Mouse (Mus musculus) telencephalon, adult 2 months (tissue): ENCODE measurements around the gene Rims1.

Source experiments
- DNase-seq: peaks from one replicate; pipeline ENCODE4 v3.0.0-alpha.2; 2011; ENCODE audit warnings: low read depth, low spot score

Gene Rims1

DNA sequence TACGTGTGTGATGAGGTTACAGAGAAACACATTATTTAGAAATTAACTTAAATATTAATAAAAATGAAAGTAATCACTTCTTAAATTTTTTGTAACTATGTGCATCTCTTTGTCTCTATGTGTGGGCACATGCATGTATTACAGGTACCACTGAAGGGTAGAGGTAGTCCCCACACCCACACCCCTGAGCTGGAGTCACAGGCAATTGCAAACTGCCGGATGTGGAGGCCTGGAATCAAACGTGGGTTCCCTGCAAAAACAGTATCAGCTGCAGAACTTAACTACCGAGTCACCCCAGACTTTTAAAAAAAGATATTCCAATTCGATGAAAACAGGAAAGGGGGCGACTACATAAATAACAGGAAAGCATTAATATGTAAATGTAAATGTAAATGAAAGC is 428.7 kb downstream of the Rims1 start:
- peak; percentile 17 for DNase-seq

DNA sequence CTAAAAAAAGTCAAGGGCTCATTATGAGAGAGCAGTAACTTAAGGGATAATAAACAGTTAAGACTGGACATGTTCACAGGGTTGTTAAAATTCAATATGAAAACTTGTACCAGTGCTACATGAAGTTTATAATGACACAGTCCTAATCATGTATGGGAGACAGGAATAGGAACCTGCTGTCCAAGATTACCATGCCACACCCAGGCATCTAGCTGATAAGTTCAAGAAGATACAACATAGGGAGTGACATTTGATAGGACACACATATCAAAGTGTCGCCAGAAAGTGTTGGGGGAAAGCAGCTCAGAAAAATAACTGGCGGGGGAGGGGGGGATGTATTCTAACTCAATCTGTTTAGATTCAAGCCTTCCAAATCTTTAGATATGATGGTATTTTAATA is 449.6 kb downstream of the Rims1 start:
- no peak for DNase-seq

DNA sequence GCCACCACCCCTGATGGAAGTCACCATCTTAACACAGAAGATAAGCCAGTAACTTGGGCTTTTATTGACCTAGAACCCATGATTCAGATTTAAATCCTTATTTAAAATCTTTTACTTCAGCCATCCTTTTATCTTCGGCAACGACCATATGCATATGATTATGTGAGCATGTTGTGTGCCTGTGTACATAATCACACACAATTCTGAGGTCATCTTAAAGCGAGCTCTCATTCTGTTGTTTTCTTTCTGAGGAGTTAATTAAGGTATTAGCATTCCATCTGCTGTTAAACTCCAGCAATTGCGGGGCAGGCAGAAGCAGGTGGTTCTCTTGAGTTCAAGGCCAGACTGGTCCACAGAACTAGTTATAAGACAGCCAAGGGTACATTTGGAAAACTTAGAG is 452.1 kb downstream of the Rims1 start:
- DNase-seq = no peak

DNA sequence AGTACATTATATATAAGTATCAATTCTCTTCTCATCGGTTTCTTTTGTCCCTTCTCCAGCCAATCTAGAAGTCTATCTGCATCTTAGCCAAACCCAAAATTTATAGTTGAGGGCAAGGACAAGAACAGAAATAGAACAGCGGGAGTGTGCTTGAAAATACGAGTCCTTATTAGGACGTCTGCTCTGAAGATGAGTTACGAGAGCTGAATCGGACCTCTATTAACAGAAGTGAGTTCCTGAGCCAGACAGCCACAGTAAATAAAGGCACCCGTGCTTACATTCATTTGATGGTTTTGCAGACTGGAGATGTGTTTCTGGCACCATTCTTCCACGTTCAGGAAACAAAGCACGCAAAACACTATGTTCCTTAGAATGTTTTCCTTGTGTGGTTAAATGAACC is 466.9 kb downstream of the Rims1 start:
- DNase-seq = no peak

DNA sequence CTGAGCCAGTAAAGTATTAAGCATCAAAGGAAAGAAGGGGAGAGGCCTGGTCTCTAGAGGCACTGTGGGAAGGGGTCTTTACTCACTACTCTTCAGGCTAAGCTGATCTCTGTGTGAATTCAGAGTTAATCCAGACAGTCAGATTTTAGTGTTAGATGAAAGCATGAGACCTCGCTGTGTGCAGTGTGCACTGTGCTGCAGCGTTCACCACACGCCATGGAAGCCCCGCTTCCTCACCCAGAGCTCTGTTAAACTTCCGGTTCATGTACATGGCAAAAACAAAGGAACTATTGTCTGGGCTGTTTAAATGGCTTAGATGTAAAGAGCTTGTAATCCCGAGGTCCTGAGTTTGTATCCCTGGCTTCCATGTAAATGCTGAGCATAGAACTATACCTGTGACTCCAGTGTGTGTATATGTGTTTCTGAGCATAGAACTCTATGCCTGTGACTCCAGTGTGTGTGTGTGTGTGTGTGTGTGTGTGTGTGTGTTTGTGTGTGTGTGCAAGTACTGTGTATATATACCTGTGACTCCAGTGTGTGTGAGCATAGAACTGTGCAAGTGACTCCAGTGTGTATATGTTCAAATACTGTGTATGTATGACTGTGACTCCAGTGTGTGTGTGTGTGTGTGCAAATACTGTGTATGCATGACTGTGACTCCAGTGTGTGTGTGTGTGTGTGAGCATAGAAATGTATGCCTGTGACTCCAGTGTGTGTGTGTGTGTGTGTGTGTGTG is 484.7 kb downstream of the Rims1 start:
- no peak for DNase-seq

DNA sequence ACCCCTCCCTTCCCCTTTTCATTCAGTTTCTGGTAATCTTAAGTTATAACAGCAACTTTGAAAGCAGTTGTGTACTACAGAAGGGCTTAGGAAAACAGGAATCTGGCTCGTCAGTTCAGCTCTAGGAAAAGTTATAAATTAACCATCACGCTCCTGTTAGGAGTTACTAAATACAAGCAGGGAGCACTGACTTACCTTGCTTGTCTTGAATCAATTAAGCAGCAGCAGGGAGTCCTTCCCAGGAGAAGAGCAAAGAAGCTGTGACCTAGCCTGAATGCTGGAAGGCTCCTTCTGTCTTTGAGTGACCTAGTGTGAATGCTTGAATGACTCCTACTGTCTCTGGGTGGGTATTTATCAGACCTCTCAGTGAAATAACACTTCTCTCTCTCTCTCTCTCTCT is 490.3 kb downstream of the Rims1 start:
- no peak for DNase-seq

DNA sequence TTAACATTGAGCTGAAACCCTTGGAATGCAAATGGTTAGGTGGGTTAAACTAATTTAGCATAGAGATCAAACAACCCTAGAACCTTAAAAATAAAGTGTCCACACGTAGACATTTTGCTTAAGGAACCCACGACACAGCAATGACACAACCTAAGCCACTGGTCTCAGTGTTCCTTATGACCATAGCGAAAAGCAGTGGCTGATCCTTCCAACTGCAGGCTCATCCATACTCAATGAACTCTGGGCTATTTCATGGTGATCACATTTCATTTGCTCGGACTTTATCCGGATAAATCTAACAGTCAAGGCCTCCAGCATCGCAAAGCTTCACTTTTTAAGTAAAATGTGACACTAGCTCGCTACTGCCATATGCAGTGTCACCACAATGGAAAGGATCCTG is 494.3 kb downstream of the Rims1 start:
- DNase-seq = no peak

DNA sequence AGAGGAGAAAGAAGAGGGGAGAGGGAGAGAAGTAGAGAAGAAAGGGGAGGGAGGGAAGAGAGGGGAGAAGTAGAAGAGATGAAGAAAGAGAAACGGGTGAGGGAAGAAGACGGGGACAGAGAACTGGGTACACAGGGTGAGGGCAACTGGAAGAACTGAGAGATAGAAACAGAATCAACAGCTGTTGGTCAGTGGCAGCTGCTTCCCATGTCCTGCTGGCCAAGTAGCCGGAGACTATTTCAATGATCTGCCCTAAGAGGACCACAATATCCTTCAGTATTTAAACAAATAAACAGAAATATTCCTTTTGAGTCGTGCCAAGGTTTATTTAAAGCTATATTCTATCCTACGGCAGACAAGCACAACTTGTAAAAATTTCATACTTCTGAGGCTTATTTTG is 499.3 kb downstream of the Rims1 start:
- no peak for DNase-seq

DNA sequence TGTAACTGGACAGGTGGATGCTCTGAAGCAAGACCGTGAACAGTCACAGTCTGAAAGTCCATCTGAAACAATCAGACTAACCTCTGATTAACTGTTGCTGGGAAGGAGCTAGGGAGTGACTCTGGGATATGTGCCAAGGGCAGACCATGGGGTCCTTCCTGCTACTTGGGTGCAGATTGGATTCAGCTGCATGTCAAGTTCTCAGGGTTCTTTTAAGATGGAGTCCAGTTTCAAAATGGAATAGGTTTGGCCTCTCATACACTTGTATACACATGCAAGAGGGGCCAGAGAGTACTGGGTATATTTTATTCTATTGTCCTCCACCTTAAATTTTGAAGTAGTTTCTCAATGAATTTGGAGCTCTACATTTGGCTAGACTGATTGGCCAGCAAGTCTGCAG is 499.9 kb downstream of the Rims1 start:
- DNase-seq = no peak

DNA sequence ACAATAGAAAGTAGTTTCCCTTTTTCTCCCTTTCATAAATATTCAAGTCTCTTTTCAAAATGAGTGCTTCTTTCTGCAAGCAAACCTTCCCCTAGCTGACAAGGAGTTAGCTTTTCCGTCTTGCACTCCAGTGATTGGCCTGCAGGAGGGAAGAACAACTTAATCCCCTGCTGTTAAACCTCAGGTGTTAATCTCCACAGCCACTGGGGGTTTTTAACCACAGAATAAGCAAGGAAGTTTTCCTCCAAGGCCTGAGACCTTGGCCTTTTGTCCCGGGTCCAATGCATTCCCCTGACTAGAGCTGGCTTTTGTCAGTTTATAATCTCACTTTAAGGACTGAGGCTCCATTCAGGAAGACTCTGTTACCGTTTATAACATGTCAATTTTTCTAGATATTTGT is 511.8 kb downstream of the Rims1 start:
- no peak for DNase-seq

DNA sequence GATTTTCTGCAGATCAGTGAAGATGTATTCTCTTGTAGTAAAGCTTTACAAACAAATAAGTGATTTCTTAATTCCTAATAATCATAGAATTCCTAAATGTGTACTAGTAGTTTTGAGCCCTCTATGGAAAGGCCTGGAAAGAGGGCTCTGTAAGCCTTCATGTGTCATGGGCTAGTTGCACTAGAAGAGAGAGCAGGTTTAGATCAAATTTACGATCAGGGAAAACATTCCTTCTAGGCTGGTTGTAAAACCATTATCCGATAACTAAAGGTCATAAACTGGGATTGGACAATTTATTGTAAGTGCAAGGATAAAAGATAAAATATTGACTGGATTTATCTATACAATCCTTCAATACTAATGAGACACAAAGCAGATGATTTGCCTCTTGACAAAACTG is 512.5 kb downstream of the Rims1 start:
- no peak for DNase-seq

DNA sequence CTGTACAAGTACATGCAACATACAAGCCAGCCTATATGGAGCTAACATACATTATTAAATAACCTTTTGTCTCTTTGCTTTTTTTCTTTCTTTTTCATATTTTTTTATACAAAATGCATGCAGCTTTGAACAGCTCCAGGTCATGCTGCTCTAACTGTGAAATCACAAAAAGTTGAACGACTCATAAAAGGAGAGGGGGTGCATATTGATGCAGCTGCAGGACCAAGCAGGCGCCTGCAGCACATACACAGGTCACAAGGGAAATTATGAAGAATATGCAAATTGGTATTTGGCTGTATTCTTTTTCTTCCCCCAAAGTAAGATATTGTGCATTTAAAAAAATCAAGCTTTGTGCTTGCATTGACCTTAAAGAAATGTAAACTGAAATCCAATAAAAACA is 519.0 kb downstream of the Rims1 start:
- no peak for DNase-seq

DNA sequence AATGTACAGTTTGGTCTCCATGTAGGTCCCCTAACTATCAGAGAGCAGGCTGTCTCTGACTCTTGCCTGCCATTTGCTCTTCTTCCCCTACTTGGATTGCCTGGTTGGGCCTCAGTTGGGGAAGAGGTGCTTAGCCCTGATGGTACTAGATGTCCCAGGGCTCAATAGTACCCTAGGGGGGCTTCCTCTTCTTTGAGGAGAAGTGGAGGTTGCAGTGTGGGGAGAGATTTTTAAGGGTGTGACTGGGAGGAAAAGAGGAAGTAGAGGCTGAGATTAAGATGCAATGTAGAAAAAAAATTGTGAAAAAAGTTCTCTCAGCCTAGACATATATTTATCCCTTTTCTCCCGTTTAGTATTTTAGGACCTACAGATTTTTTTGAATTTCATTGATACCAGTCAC is 525.8 kb downstream of the Rims1 start:
- DNase-seq = no peak

DNA sequence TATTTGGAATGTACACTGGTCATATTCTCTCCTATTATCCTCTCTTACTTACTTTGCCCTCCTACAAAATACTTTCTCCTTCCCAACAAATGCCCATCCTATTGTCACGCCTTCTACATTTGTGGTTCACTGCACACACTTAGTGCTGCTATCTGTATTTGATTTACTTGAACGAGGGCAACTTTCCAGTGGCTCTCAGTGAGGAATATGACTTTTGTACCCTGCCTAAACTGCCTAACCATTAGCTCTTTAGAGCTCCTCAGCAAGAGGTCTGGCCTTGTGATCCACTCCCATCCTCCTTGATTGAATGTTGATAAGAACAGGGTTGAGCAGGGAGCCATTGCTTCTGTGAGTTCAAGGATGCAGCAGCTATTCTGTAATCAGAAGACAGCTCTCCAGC is 531.7 kb downstream of the Rims1 start:
- no peak for DNase-seq

DNA sequence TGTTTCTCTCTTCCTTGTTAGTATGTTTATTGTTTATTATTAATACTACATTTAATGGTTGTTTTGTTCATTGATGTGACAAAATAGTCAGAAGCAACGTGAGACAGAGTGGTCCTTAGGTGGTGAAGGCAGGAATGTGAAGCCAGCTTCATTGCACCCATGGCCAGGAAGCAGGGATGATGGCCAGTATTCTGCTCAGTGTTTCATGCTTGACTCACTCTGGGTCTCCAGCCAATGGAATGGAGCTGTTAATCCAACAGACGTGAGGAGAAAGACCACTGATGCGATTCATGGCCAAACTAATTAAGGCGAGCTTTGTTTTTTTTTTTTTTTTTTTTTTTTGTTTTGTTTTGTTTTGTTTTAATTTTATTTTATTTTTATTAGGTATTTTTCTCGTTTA is 535.7 kb downstream of the Rims1 start:
- DNase-seq = no peak

DNA sequence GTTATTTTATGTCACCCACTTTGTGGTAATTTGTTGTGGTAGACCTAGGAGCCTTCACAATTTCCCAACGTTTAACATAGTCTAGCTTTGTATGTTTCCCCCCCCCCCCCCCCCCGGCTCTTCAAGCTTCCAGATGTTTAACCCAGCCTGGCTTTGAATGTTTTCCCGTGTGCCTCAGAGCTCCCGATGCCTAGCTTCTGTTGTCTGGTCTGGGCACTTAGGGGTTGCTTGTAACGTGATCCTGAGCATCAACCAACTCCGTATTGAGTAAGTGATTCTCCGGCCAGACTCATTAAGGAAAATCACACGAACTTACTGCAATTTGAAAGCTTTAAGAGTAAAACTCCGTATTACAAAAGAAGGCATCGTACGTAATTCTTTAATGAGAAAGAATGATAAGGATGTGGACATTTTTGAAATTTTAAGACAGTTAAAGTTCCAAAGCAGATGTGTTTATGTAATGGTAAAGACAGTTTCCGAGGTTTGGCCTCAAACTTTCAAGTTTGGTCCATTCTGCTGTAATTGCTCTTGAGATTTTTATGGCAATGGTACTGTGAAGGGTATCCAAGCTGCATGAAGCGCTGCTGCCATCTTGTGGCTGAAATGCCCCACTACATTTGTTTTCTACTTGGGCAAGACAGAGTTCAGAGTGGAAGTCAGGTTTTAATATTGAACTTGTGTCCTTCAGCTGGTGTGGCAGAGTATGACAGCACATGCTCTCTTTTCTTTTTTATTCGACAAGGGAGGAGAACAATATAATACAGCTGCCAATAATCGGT is 537.0 kb downstream of the Rims1 start:
- DNase-seq = peak; percentile 60

DNA sequence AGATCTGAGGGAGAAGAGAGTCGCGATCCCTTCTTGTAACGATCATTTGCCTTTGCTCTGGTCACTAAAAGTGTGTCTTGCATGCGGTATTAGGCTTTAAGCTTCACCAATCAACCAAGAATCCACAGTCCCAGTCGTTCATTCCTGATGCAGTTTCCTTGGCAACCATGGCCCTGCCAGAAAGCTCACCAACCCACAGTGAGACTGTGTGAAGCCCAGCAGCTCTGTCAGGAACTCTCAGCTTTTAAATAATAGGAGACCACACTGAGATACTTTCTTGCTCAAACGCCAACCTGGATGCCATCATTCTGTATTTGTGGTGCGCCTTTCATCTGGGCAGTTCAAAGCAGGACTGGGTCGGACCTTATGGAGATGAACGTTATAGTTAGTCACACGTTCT is 539.3 kb downstream of the Rims1 start:
- DNase-seq = peak; percentile 49

DNA sequence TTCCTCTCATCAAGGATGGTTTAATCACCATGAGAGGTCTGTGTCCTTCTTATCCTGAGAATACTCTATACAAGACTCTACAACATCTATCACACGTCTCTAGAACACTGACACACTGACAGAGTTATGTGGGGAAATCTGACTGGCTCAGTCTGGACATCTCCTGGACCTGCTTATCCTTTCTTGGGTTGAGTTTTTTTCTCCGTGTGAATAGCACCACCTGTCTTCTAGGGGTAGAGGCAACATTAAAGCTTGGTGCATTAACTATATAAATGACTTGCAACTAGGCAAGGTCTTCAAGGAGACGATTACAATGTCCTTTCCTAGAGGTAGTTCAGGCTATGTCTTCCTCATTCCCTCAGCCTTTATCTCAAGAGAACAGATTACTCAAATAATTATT is 540.3 kb downstream of the Rims1 start:
- no peak for DNase-seq

DNA sequence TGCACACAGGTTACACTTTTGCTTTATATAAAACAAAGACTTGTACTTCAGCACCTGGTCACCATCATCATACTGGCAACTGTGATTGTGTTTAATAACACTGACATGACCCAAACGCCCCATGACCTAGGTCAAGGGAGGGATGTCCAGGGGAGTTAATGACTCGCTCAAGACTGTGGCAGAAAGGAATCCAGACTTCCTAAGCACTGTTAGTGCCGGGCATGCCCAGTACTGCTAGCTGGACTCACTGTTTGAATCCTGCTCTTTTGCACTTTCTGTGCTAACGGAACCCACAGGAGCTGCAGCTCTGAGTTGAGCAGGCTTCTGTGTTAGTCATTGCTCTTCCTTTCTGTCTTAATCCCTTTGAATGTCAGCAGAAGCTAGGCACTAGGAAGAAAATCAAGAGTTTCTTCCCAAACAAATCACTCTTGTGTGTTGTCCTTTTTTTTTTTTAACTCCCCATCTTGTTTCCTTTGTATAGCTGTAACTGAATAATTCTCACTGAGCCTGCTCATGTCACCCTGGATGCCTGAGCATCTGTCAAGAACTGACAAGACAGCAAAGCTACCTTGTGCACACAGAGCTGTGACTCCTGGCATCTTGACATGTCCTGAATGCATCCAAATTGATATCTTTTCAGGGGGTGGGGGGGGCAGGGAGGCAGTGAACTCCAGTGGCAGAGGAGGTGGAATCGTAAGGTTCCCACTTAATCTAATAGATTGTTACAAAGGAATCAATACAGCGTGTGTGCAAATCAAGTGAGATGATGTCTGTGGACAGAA is 543.4 kb downstream of the Rims1 start:
- no peak for DNase-seq

DNA sequence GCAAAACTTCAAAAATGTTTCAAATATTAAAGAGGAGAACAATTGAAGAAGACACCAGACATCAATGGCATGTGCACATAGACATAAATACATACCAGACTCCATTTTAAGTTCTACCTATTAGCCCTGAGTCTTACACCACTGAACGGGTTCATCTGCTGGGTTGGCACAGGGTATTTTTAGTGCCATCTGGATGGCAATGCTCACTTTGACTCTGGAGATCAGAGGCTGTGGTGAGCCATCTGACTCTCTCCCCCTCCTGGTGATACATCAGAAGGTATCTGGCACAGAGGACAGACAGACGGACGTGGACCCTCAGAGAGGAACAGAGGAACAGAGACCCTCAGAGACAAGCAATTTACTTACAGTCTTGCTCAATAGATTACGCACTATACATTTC is 544.1 kb downstream of the Rims1 start:
- DNase-seq = no peak

DNA sequence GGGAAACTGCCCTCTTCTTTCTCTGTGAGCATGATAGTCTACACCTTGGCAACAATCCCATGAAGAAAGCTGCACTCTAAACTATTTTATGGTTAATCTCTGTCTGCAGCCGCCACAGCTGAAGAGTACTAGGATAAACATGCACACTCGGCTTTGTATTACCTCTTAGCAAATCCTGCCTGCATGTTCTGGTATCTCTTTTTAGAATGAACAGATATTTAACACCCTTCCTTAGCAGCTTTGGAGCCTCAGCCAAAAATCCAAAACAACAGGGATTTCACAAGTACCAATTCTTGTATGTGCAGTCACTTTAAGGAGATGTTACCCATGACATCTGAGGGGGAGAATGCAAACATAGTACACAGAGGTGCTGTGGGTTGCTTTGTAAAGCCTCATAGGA is 545.5 kb downstream of the Rims1 start:
- peak; percentile 55 for DNase-seq

DNA sequence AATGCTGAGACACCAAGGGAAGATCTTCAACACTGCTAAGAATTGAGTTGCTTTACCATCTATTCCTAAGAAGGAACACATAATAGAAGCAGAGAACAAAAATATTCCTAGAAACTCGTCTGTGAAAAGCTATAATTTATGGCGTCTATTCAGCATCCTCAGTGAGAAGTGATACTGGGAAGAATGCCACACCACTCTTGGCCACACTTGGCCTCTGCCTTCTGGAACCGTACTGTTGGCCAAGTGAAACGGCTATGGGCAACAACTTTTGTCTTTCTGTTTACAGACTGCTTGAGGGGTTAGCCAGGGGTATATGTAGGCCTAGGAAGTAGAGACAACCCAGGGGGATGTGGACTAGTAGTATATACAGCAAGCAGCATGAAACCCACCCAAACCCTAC is 547.4 kb downstream of the Rims1 start:
- no peak for DNase-seq

DNA sequence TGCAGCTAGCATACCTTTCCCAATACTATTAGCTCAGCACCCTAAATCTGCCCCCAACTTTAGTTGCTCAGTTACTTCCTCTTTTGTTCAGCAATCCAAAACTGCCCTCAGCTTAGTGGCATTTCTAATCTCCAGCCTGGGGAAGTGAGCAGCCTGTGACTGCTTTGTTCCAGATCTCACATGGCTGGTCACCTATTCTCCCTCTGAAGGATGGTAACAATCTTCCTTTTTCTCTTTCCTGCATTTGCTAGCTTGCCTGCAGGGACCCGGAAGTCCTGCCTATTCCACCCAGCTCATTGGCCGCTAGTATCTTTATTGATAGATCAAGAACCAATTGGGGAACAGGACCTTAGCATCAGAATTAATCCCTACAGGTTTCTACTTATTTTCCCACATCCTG is 551.5 kb downstream of the Rims1 start:
- DNase-seq = no peak
